Comparison of ENCODE assay signal across 26 mouse cellular contexts in genomic region chr10:36248451-36248850, GRCm38 (mm10).
A peak's percentile ranks its signal among the peaks of the same experiment; 100 is the strongest.
DNase-seq lines count a peak whose midpoint lies in the region; ATAC-seq and TF ChIP-seq lines count a peak whose summit lies in the region.
"Had no signal": no experiment of that assay in that cellular context is flagged by ENCODE, and none has a peak within 500 bp of the region (broad histone marks: within the 10 kb centered on the region; RNA-seq: fewer than 3 reads in every experiment).

No protein-coding gene starts in this region.

- no peak for ATAC-seq in forebrain, postnatal 0 days
- no peak for ATAC-seq in cerebellum, adult (ENCODE audit: insufficient number of reproducible peaks, low FRiP score, low TSS enrichment)
- ATAC-seq: forebrain, embryonic 15.5 days; intestine, postnatal 0 days; Patski had no signal

- no peak overlapping the region for H3K9ac ChIP-seq in forebrain, postnatal 0 days
- H3K9ac ChIP-seq: embryonic facial prominence, embryonic 15.5 days; forebrain, embryonic 12.5 days; forebrain, embryonic 15.5 days; hindbrain, embryonic 12.5 days; hindbrain, embryonic 15.5 days had no signal

- no peak overlapping the region for H3K27ac ChIP-seq in forebrain, postnatal 0 days (ENCODE audit: low read depth, low read length)
- no peak overlapping the region for H3K27ac ChIP-seq in forebrain, embryonic 10.5 days
- H3K27ac ChIP-seq in heart, embryonic 10.5 days: no peak overlapping the region
- H3K27ac ChIP-seq: embryonic facial prominence, embryonic 15.5 days; forebrain, embryonic 12.5 days; forebrain, embryonic 15.5 days; heart, adult 2 months; hindbrain, embryonic 12.5 days; hindbrain, embryonic 15.5 days had no signal

- H3K4me1 ChIP-seq in forebrain, postnatal 0 days (ENCODE audit: insufficient read depth): no peaks in the 10 kb centered on the region
- H3K4me1 ChIP-seq in forebrain, embryonic 10.5 days: no peaks in the 10 kb centered on the region
- no peaks in the 10 kb centered on the region for H3K4me1 ChIP-seq in heart, embryonic 10.5 days
- H3K4me1 ChIP-seq: embryonic facial prominence, embryonic 15.5 days; forebrain, embryonic 12.5 days; forebrain, embryonic 15.5 days; hindbrain, embryonic 12.5 days; hindbrain, embryonic 15.5 days had no signal

- TF ChIP-seq CTCF in forebrain, postnatal 0 days (IDR thresholded peaks at IDR 0.05; ENCODE audit: low read depth): no peak

- no peak overlapping the region for H3K4me2 ChIP-seq in forebrain, postnatal 0 days (ENCODE audit: low read depth)
- H3K4me2 ChIP-seq: embryonic facial prominence, embryonic 15.5 days; forebrain, embryonic 12.5 days; forebrain, embryonic 15.5 days; heart, embryonic 11.5 days; hindbrain, embryonic 12.5 days; hindbrain, embryonic 15.5 days had no signal

- no peaks in the 10 kb centered on the region for H3K27me3 ChIP-seq in forebrain, postnatal 0 days (ENCODE audit: insufficient read depth, low read length)
- no peaks in the 10 kb centered on the region for H3K27me3 ChIP-seq in forebrain, embryonic 10.5 days (ENCODE audit: poor library complexity, severe bottlenecking)
- no peaks in the 10 kb centered on the region for H3K27me3 ChIP-seq in heart, embryonic 10.5 days (ENCODE audit: insufficient read depth, poor library complexity, severe bottlenecking)
- H3K27me3 ChIP-seq: CH12.LX; embryonic facial prominence, embryonic 15.5 days; forebrain, embryonic 12.5 days; forebrain, embryonic 15.5 days; hindbrain, embryonic 12.5 days; hindbrain, embryonic 15.5 days; Patski had no signal

- no peak overlapping the region for H3K4me3 ChIP-seq in forebrain, postnatal 0 days (ENCODE audit: low read depth, low read length)
- H3K4me3 ChIP-seq in forebrain, embryonic 10.5 days: no peak overlapping the region
- no peak overlapping the region for H3K4me3 ChIP-seq in heart, embryonic 10.5 days
- H3K4me3 ChIP-seq: embryonic facial prominence, embryonic 15.5 days; forebrain, embryonic 12.5 days; forebrain, embryonic 15.5 days; heart, adult 2 months; hindbrain, embryonic 12.5 days; hindbrain, embryonic 15.5 days had no signal

- DNase-seq in forebrain, postnatal 0 days: peak; percentile 1
- DNase-seq in forebrain, embryonic 10.5 days (ENCODE audit: extremely low spot score, low spot score): no peak
- DNase-seq in embryo, embryonic 10.5 days (ENCODE audit: low spot score): peak; percentile 14
- DNase-seq in mesoderm, embryonic 11.5 days (ENCODE audit: low read depth, low spot score): peak; percentile 6
- no peak for DNase-seq in heart, embryonic 10.5 days (ENCODE audit: low spot score)
- DNase-seq: adrenal gland, postnatal 10 days; adrenal gland, postnatal 36 days; B cell, adult 2 months; cerebellum, adult 11 months; cerebellum, adult 8-10 months; cerebellum, postnatal 10 days; gastrocnemius, postnatal 10 days; gastrocnemius, postnatal 36 days; heart, adult 2 months; kidney, adult 2 months had no signal

- no peaks in the 10 kb centered on the region for H3K9me3 ChIP-seq in forebrain, postnatal 0 days (ENCODE audit: low read length)
- no peaks in the 10 kb centered on the region for H3K9me3 ChIP-seq in forebrain, embryonic 10.5 days
- no peaks in the 10 kb centered on the region for H3K9me3 ChIP-seq in heart, embryonic 10.5 days
- H3K9me3 ChIP-seq: embryonic facial prominence, embryonic 15.5 days; forebrain, embryonic 12.5 days; forebrain, embryonic 15.5 days; G1E; hindbrain, embryonic 12.5 days; hindbrain, embryonic 15.5 days had no signal

- H3K36me3 ChIP-seq in forebrain, postnatal 0 days (ENCODE audit: insufficient read depth): no peaks in the 10 kb centered on the region
- no peaks in the 10 kb centered on the region for H3K36me3 ChIP-seq in forebrain, embryonic 10.5 days (replicated peaks)
- H3K36me3 ChIP-seq in heart, embryonic 10.5 days: no peaks in the 10 kb centered on the region
- H3K36me3 ChIP-seq: embryonic facial prominence, embryonic 15.5 days; forebrain, embryonic 12.5 days; forebrain, embryonic 15.5 days; G1E; hindbrain, embryonic 12.5 days; hindbrain, embryonic 15.5 days had no signal

Comparison
In these comparisons a context has a peak if more than half of its experiments do, and no peak if none do; other contexts are left out.
1. DNase-seq: peak in forebrain, postnatal 0 days (single experiment), embryo, embryonic 10.5 days (single experiment) and mesoderm, embryonic 11.5 days (single experiment); none in forebrain, embryonic 10.5 days (single experiment) and heart, embryonic 10.5 days (single experiment).